Mouse (Mus musculus): ENCODE data around the gene Thy1. TPM values are rescaled to one million over a fixed set of nuclear protein-coding genes. Genes with fewer than 3 reads are reported as not detected.

Gene Thy1
- polyA plus RNA-seq, 1 experiment from 2014 or later = 2.2 TPM

- Histone ChIP-seq H3K36me3 (no peaks in the 10 kb centered on the region), H3K27ac (no peak overlapping the region), H3K9ac (no peak overlapping the region), H3K4me1 (replicated peaks) (no peaks in the 10 kb centered on the region), H3K27me3 (no peaks in the 10 kb centered on the region), H3K4me3 (no peak overlapping the region), H3K9me3 (replicated peaks) (no peaks in the 10 kb centered on the region), H3K4me2 (no peak overlapping the region)
- WGBS = 64% methylated on average over 13 of the region's 13 CpGs
- ATAC-seq (replicated peaks; ENCODE audit: insufficient number of reproducible peaks, insufficient read depth, low FRiP score, low read depth) = no peak
Observed at GRCm38 (mm10) chr9:44033957-44034727, 9.0 kb upstream of the Thy1 start.

- Histone ChIP-seq H3K4me3 (no peak overlapping the region), H3K27me3 (peaks cover 6% of the 10 kb centered on the region)
- no peak for ATAC-seq (replicated peaks; ENCODE audit: insufficient number of reproducible peaks, insufficient read depth, low FRiP score, low read depth)
Observed at GRCm38 (mm10) chr9:44037106-44037505, 6.1 kb upstream of the Thy1 start.

GRCm38 (mm10) chr9:44041511-44042395, 1.4 kb upstream of the Thy1 start:
- H3K4me3 ChIP-seq = no peak overlapping the region
- peaks cover 48% of the 10 kb centered on the region for H3K27me3 ChIP-seq
- no peak overlapping the region for H3K9ac ChIP-seq
- ATAC-seq (replicated peaks; ENCODE audit: insufficient number of reproducible peaks, insufficient read depth, low FRiP score, low read depth) = no peak
- no peaks in the 10 kb centered on the region for H3K9me3 ChIP-seq (replicated peaks)
- peaks cover 16% of the 10 kb centered on the region for H3K4me1 ChIP-seq (replicated peaks)
- H3K36me3 ChIP-seq = no peaks in the 10 kb centered on the region
- 79% methylated on average over 7 of the region's 7 CpGs for WGBS
- H3K27ac ChIP-seq = no peak overlapping the region
- no peak overlapping the region for H3K4me2 ChIP-seq

More at GRCm38 (mm10) chr9:44037106-44037505, 6.1 kb upstream of the Thy1 start:
- WGBS = 81% methylated on average over 5 of the region's 5 CpGs
- Histone ChIP-seq H3K27ac (no peak overlapping the region), H3K9me3 (replicated peaks) (no peaks in the 10 kb centered on the region), H3K36me3 (no peaks in the 10 kb centered on the region), H3K4me1 (replicated peaks) (no peaks in the 10 kb centered on the region), H3K4me2 (no peak overlapping the region), H3K9ac (no peak overlapping the region)

GRCm38 (mm10) chr9:44042396-44042680, 846 bp upstream of the Thy1 start:
- no peak overlapping the region for H3K4me3 ChIP-seq
- no peak overlapping the region for H3K4me2 ChIP-seq
- peaks cover 16% of the 10 kb centered on the region for H3K4me1 ChIP-seq (replicated peaks)
- no peaks in the 10 kb centered on the region for H3K36me3 ChIP-seq
- H3K27ac ChIP-seq = no peak overlapping the region
- H3K9me3 ChIP-seq (replicated peaks) = no peaks in the 10 kb centered on the region
- ATAC-seq (replicated peaks; ENCODE audit: insufficient number of reproducible peaks, insufficient read depth, low FRiP score, low read depth) = no peak
- H3K27me3 ChIP-seq = peaks cover 48% of the 10 kb centered on the region
- 88% methylated on average over 1 of the region's 1 CpGs for WGBS
- H3K9ac ChIP-seq = no peak overlapping the region

- H3K4me1 ChIP-seq (replicated peaks) = peaks cover 19% of the 10 kb centered on the region
- H3K27ac ChIP-seq = no peak overlapping the region
- H3K9ac ChIP-seq = 0 out of 2 replicates have a peak overlapping the region, but pooled peaks have one; percentile 18
- H3K36me3 ChIP-seq = no peaks in the 10 kb centered on the region
- 2% methylated on average over 23 of the region's 23 CpGs for WGBS
- peaks cover 48% of the 10 kb centered on the region for H3K27me3 ChIP-seq
- H3K4me2 ChIP-seq = peak overlapping the region; percentile 62
- H3K9me3 ChIP-seq (replicated peaks) = no peaks in the 10 kb centered on the region
- ATAC-seq (replicated peaks; ENCODE audit: insufficient number of reproducible peaks, insufficient read depth, low FRiP score, low read depth) = no peak
- peak overlapping the region; percentile 46 for H3K4me3 ChIP-seq
Observed at GRCm38 (mm10) chr9:44043708-44044425, 683 bp downstream of the Thy1 start.

- Histone ChIP-seq H3K4me2 (peak overlapping the region; percentile 62; the same call in 1 of the 2 replicates), H3K9ac (no peak overlapping the region), H3K4me1 (replicated peaks) (peaks cover 19% of the 10 kb centered on the region), H3K9me3 (replicated peaks) (no peaks in the 10 kb centered on the region), H3K36me3 (no peaks in the 10 kb centered on the region), H3K4me3 (peak overlapping the region; percentile 46), H3K27ac (no peak overlapping the region), H3K27me3 (peaks cover 48% of the 10 kb centered on the region)
- WGBS = 45% methylated on average over 14 of the region's 14 CpGs
- no peak for ATAC-seq (replicated peaks; ENCODE audit: insufficient number of reproducible peaks, insufficient read depth, low FRiP score, low read depth)
Observed at GRCm38 (mm10) chr9:44044426-44045157, 1.4 kb downstream of the Thy1 start.

GRCm38 (mm10) chr9:44045158-44045883, 2.1 kb downstream of the Thy1 start:
- H3K4me1 ChIP-seq (replicated peaks) = peaks cover 19% of the 10 kb centered on the region
- WGBS = 77% methylated on average over 3 of the region's 3 CpGs
- H3K9me3 ChIP-seq (replicated peaks) = no peaks in the 10 kb centered on the region
- H3K9ac ChIP-seq = no peak overlapping the region
- peak overlapping the region; percentile 46; the same call in 1 of the 2 replicates for H3K4me3 ChIP-seq
- no peaks in the 10 kb centered on the region for H3K36me3 ChIP-seq
- peaks cover 48% of the 10 kb centered on the region for H3K27me3 ChIP-seq
- H3K27ac ChIP-seq = no peak overlapping the region
- no peak overlapping the region for H3K4me2 ChIP-seq
- no peak for ATAC-seq (replicated peaks; ENCODE audit: insufficient number of reproducible peaks, insufficient read depth, low FRiP score, low read depth)

GRCm38 (mm10) chr9:44045884-44046272, 2.7 kb downstream of the Thy1 start:
- Histone ChIP-seq H3K27ac (no peak overlapping the region), H3K27me3 (peaks cover 48% of the 10 kb centered on the region), H3K9ac (no peak overlapping the region), H3K36me3 (no peaks in the 10 kb centered on the region), H3K4me3 (peak overlapping the region; percentile 3; the same call in 1 of the 2 replicates), H3K9me3 (replicated peaks) (no peaks in the 10 kb centered on the region), H3K4me1 (replicated peaks) (peaks cover 19% of the 10 kb centered on the region), H3K4me2 (no peak overlapping the region; the same call in 1 of the 2 replicates)
- 76% methylated on average over 5 of the region's 5 CpGs for WGBS
- no peak for ATAC-seq (replicated peaks; ENCODE audit: insufficient number of reproducible peaks, insufficient read depth, low FRiP score, low read depth)

GRCm38 (mm10) chr9:44046426-44046825, 3.2 kb downstream of the Thy1 start:
- 84% methylated on average over 12 of the region's 12 CpGs for WGBS
- Histone ChIP-seq H3K27me3 (peaks cover 47% of the 10 kb centered on the region), H3K36me3 (no peaks in the 10 kb centered on the region), H3K4me2 (no peak overlapping the region; the same call in 1 of the 2 replicates), H3K9me3 (replicated peaks) (no peaks in the 10 kb centered on the region), H3K4me1 (replicated peaks) (peaks cover 19% of the 10 kb centered on the region), H3K9ac (no peak overlapping the region), H3K27ac (no peak overlapping the region), H3K4me3 (no peak overlapping the region)
- no peak for ATAC-seq (replicated peaks; ENCODE audit: insufficient number of reproducible peaks, insufficient read depth, low FRiP score, low read depth)

GRCm38 (mm10) chr9:44047071-44047470, 3.9 kb downstream of the Thy1 start:
- no peaks in the 10 kb centered on the region for H3K9me3 ChIP-seq (replicated peaks)
- WGBS = 53% methylated on average over 6 of the region's 6 CpGs
- no peak overlapping the region for H3K9ac ChIP-seq
- H3K27ac ChIP-seq = no peak overlapping the region
- H3K4me1 ChIP-seq (replicated peaks) = peaks cover 19% of the 10 kb centered on the region
- no peak overlapping the region for H3K4me2 ChIP-seq
- no peak overlapping the region for H3K4me3 ChIP-seq
- no peak for ATAC-seq (replicated peaks; ENCODE audit: insufficient number of reproducible peaks, insufficient read depth, low FRiP score, low read depth)
- H3K27me3 ChIP-seq = peaks cover 43% of the 10 kb centered on the region
- no peaks in the 10 kb centered on the region for H3K36me3 ChIP-seq

Measured in heart, embryonic 15.5 days (tissue).